Mouse (Mus musculus) MN1 (cell line): ENCODE measurements around the gene Ranbp3l.

ENCODE experiments used
- DNase-seq: peaks from one replicate; pipeline ENCODE4 v3.0.0-alpha.2; 2016; ENCODE audit warnings: low spot score

The Ranbp3l gene

GRCm38 (mm10) chr15:9070912-9071555 is 103.3 kb downstream of the Ranbp3l start, which contains the start of gene Nadk2:
Nadk2 (plus strand) TSS chr15:9071260.
- DNase-seq, result peak; percentile 100

DNA sequence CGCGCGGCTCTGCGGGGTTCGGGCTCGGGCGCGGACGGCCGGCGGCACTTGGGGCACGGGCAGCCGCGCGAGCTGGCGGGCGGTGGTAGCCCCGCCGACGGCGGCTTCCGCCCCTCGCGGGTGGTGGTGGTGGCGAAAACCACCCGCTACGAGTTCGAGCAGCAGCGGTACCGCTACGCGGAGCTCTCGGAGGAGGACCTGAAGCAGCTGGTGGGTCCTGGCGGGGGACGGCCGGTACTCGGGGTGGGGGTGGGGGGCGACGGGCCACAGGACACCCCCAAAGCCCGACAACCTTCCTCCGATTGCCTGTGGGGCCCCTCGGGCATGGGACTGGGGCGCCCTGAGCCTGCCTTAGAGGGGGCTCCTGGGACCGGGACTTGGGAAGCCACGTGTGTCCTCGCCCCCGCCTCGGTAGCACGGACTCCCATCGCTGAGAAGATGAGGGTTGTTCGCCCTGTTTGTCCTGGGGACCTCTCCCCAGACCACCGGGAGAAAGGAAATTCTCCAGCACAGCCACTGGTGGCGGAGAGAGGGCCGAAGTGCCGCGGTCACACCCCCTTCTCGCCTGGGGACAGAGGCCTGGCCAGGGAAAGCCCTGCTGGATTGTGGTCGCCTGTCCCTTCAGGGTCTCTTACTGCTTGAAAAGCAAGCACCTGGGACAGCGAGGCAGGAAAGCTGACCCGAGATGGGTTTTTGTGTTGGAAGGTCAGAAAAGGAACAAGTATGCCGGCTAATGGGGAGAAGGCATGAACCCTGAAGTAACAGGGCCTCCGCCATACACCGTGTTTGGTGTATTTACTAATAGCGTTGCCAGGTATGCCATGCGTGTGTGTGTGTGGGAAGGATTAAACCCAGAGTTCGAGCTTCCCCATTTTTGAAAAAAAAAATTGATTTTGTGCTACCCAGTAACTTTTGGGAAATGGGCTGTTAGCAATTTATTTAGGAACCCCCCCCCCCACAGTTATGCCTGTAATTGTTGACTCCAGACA is 104.1 kb downstream of the Ranbp3l start:
- peak; percentile 48 for DNase-seq

DNA sequence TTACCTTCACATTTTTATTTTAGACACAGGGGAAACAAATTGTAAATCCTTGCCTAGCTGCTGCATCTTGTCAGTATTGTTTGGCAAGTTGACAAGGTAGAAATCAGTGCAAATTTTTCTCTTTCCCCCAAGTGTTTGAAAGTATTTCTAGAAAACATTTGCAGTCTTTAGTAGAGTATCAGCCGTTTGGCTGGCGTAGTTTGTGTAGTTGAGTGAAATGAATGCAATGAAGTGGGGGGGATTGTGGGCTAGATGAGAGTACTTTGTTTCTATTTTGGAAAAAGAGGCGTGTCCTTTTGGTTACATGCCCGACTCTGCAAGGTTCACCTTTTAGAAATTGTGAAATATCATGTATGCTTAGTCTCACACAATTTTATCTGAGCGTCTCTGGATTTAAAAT is 104.9 kb downstream of the Ranbp3l start:
- DNase-seq, result no peak

DNA sequence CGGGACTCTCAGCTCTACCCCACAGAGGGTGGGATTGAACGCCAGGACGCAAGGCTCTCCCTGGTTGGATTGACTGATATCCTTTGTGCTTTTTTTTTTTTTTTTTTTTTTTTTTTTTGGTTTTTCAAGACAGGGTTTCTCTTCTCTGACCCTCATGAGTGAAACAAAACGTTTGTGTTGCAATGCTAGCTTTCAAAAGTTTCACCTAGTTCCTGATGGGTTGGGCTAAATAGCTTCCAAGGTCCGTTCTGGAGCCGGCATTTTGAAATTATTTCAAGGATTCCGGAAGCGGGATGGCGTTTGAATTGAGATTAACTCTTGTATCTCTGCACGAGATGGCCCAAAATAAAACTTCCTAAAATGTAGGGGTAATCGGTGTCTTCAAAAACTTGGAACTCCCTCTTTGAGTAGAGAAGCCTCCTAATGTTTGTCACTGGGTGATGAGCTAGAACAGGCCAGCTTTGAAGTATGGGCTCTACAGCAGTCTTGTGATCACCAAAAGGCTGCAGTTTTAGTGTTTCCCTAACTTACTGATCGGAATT is 105.4 kb downstream of the Ranbp3l start:
- DNase-seq, result no peak

- DNase-seq, result no peak
Observed at GRCm38 (mm10) chr15:9073684-9074083, 105.9 kb downstream of the Ranbp3l start.

DNA sequence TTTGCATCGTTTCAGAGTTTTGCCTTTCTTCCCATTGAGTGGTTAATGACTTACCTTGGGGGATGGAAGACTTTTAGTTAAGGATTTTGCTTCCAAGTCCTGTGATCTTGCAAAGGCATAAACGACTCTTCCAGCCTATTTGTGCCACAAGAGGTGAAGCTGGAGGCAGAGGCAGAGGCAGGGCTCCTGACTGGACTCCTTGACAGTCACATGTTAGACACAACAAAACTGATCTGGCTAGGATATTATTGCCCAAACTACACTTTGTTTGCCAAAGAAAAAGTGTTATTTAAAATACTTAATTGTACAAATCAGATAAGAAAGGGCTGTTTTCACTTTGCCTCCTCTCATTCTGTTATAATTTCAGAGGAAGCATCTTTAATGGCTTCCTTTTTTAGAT is 106.4 kb downstream of the Ranbp3l start:
- DNase-seq, result peak; percentile 56

DNA sequence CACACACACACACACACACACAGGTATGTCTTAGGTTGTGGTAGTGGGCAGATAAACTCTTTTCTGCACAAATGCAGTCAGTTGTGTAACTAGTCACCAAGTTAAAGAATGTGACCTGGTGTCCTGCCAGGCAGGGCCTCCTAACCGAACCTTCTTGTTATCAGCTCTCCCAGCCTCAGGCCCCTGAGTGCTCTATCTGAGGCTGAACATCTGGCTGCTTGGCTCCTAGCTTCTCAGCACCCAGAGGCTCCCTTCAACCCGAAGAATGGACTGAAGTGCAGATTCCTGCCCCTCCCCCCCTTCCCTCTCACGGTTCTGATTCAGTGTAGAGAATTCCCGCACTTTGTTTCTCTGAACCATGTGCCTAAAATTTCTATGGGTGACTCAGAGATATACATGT is 106.9 kb downstream of the Ranbp3l start:
- DNase-seq, result peak; percentile 63

DNA sequence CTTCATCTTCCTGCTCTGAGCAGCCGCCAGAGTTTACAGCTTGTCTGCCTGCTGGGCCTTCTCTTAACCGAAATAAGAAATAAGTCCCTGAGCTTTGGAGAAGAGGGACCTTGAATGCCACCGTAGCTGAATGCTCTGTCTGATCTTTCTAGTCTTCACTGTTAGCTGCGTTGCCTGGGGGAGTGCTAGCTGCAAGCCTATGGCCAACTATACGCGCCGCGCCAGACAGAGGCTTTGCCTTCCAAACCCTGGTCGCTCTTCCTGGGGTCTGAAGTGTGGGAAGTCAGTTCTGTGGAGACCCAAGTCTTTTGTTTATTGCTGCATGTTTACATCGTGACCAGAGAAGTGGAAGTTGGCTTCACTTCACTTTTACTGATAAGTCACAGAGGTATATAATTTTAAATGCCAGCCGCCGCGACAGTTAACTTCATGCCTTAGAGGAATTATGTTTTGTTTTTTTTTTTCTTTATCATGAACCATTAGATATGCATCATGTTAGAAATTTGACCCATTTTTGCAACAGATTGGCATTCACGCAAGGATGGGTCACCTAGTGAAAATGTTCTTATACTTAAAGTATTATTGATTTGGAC is 108.0 kb downstream of the Ranbp3l start:
- no peak for DNase-seq

GRCm38 (mm10) chr15:9078481-9079300 is 110.9 kb downstream of the Ranbp3l start:
- DNase-seq, result no peak

GRCm38 (mm10) chr15:9079626-9080025 is 111.9 kb downstream of the Ranbp3l start:
- DNase-seq, result no peak

DNA sequence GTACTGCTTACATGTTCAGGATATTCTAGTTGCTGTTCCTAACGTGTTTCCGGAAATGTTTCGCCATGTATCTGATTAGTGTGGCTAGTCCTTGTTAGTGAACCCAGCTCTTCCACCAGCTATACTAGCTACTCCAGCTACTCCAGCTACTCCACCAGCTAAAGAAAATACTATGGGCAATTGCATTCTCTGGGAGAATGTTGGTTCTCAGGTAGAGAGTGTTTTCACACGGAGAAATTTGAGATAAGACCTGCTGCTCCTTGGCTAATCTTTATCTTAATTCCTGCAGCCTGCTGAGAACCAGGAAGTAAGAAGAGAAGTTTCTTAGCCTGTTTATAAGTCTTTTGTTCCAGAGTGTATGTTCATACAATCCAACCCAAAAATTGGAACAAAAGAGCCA is 112.5 kb downstream of the Ranbp3l start:
- no peak for DNase-seq

DNA sequence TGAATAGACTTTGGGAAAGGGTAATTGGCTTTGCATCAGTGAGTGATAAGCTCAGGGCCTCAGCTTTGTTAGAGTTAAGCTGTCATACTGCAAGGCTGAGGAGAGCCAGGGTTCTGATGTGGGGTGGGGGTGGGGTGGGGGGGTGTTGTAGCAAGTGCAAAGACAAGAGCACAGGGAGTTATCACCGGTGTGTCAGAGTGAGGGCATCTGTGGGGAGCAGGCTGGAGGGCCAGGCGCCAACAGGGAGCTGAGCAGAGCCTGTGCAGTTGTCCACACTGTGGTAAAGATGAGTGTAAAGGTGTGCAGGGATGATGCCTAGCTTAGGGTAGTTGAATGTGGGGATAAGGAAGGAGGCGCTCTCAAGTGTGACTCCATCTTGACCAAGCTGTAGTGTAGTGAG is 113.5 kb downstream of the Ranbp3l start:
- DNase-seq, result no peak

- DNase-seq, result no peak
Observed at GRCm38 (mm10) chr15:9082753-9083152, 115.0 kb downstream of the Ranbp3l start.

DNA sequence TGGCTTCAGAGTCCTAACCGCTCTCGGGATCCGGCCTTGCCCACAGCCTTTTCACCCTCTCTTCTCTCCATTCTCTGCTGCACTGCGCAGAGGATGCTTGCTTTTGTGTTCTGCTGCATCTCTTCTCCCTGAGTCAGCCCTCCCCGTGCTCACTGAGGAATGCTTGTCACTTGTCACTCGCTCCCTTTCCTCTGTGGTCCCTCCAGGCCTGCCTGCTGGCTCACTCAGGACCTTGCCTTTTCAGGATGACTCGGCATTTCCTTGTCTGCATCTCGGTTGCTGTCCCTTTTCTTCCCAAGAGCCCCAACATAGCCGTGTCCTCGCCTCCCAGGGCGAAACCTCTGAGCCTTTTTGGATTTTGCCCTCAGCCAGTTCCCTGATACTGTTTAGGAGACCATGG is 119.1 kb downstream of the Ranbp3l start:
- DNase-seq, result no peak

- DNase-seq, result no peak
Observed at GRCm38 (mm10) chr15:9087421-9087820, 119.7 kb downstream of the Ranbp3l start.

DNA sequence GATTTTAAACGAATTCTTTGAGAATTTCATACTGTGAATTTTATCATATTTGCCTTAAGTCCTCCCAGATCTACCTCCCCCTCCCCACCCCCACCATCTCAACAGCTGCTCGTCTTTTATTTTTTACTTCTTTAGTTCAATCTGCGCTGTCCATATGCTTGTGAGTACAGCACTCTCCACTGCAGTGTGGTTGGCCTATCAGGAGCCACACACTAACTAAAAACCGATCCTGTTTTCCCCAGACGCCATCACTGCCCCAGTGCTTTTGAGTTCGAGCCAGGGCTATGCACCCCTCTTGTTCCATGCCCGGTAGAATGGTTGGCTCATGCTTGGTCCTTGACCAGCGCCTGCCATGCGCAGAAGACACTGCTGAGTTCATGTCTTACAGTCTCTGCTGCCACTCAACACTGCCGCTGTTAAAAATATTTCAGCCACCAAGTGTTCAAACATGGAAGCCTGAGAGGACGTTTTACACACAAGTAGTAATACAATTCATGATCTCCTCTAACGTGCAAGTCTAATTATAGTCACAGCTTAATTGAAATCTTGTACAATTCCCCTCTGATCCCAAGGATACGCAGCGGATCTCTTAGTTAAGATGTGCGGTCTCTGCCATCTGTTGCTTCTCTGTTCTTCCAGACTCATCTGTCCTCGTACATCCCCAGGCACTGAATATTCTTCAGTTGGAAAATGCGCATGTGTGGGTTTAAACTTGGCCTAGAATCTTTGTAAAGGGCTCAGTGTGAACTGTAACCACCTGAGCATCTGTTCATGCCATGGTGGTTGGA is 120.3 kb downstream of the Ranbp3l start:
- no peak for DNase-seq

DNA sequence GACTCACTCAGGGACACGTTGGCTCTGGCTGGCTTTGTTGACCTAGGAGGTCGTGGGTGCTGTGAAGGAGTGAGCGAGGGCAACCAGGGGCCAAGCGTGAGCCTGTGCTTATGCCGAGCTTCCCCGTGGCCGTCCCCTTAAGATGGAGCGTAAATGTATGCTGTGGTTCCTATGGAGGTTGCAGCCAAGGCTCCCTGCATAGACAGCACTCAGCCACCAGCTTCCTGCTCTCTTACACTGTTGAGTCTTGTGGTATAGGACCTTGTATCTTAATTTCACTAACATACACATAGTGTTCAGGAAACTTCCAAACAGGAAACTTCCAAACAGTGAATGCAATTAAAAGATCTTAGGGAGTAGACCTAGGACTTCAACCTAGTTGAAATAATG is 120.9 kb downstream of the Ranbp3l start:
- DNase-seq, result no peak

GRCm38 (mm10) chr15:9089136-9089720 is 121.5 kb downstream of the Ranbp3l start:
- no peak for DNase-seq

DNA sequence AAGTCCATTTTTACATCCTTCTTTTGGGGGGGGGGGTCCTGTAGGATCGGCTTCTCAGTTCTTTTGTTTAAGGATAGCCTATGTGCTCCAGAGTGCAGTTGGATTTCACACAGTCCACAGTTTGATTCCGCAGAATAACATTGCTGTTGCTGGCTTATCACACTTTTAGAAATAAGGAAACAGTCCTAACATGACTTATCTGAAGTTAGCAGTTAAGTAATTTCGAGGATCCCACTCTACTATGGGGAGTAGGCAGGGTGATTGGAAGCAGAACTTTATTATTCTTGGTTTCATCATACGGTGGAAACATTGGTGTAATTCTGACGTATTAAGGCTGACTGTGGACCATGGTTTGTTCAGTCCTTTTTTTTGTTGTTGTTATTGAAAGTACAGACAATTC is 122.9 kb downstream of the Ranbp3l start:
- no peak for DNase-seq

- DNase-seq, result no peak
Observed at GRCm38 (mm10) chr15:9093598-9094365, 126.0 kb downstream of the Ranbp3l start.
